Mouse (Mus musculus) C2C12 (cell line): ENCODE measurements around the gene Hp1bp3. TPM values are rescaled to one million over a fixed set of nuclear protein-coding genes. Genes with fewer than 3 reads are reported as not detected.

Source experiments
- H3K27me3 ChIP-seq: one replicate; pipeline ENCODE4 v1.6.1; 2011; ENCODE audit not compliant: control insufficient read depth, insufficient read depth, insufficient read length
- H3K36me3 ChIP-seq: one replicate; pipeline ENCODE4 v1.6.1; 2011; ENCODE audit not compliant: control insufficient read depth, insufficient read depth
- H3K4me3 ChIP-seq: one replicate; pipeline ENCODE4 v1.5.1; 2011; ENCODE audit warnings: mild to moderate bottlenecking, control low read depth; ENCODE audit not compliant: poor library complexity, insufficient read depth, severe bottlenecking
- H3K79me2 ChIP-seq: one replicate; pipeline ENCODE4 v1.6.1; 2011; ENCODE audit not compliant: control insufficient read depth, insufficient read depth
- H3K79me3 ChIP-seq: one replicate; pipeline ENCODE4 v1.6.1; 2011; ENCODE audit warnings: low read depth, control low read depth
- H3ac ChIP-seq: one replicate; pipeline ENCODE3; 2011; ENCODE audit warnings: low read depth; ENCODE audit not compliant: control insufficient read depth, insufficient read length
- CEBPB ChIP-seq: IDR thresholded peaks from one replicate; pipeline ENCODE4 v1.6.1; 2011; ENCODE audit warnings: low read depth, mild to moderate bottlenecking, control low read depth, moderate library complexity
- CTCF ChIP-seq: IDR thresholded peaks from one replicate; pipeline ENCODE4 v1.5.1; 2011; ENCODE audit not compliant: control insufficient read depth, insufficient read depth, insufficient read length
- FOSL1 ChIP-seq: IDR thresholded peaks from one replicate; pipeline ENCODE4 v1.8.0; 2011; ENCODE audit warnings: mild to moderate bottlenecking, low read length; ENCODE audit not compliant: poor library complexity, insufficient read depth, severe bottlenecking
- MAX ChIP-seq: IDR thresholded peaks from one replicate; pipeline ENCODE4 v1.6.1; 2011; ENCODE audit warnings: mild to moderate bottlenecking, control low read depth
- MYOD1 ChIP-seq: IDR thresholded peaks from one replicate; pipeline ENCODE4 v1.6.1; 2011; ENCODE audit warnings: low read depth; ENCODE audit not compliant: control insufficient read depth, insufficient read length
- MYOG ChIP-seq: IDR thresholded peaks from one replicate; pipeline ENCODE4 v1.6.1; 2011; ENCODE audit not compliant: control insufficient read depth, insufficient read length; ENCODE audit errors: extremely low read depth
- USF1 ChIP-seq: IDR thresholded peaks from one replicate; pipeline ENCODE4 v1.6.1; 2011; ENCODE audit warnings: low read depth, mild to moderate bottlenecking, control low read depth, moderate library complexity
- polyA plus RNA-seq: library from polyadenylated mRNA; unstranded; fragments of >200 nt; fragmentation: generic; extraction: Trizol; gene quantifications from one replicate; pipeline ENCODE4 v1.2.1, GENCODE M21; 2012; ENCODE audit warnings: missing spikeins

The Hp1bp3 gene
- polyA plus RNA-seq, 1 experiment: 54.3 TPM

DNA sequence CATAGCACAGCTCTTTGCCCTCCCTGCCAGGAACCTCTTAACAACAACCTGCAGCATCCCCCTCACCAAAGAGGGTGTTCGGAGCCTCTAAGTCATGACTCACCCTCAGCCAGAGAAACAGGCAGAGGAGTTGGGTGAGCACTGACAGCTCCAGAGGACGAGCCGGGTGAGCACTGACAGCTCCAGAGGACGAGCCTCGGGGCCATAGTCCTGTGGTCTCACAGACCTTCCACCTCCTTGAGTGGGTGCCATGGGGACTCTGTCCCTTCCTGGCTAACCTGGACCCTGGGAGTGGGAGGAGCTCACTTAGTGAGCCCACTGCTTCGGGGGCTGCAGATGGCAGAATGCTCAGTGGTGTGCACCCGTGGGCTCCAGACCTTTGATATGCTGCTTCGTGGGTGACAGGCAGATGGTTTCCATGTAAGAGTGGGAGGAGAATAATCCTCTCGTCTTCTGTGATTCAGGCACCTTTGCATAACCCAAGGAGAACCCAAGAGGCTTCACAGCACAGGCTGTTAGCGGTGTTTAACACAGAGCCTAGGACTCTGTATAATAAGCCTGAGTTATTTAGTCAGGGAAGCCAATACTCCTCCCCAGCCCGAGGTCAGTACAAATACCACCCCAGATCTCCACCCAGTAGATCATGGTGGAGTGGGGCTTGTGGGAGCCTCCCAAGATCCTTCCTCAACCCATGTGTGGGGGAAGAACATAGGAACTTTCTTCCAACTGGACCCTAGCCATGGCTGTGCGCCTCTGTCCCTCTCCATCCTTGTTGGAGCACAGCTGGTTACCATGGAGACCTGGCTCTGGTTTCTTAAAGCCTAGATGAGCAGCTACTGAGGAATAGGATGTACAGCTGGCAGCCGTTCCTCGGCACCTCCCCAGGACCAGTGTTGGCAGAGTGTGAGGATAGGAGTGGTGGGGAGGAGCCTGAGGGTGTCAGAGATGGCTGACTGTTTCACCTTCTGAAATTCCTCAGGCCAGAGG, 56.2 kb downstream of the Hp1bp3 start:
- H3K79me3 ChIP-seq: no peaks in the 10 kb centered on the region
- H3K4me3 ChIP-seq: no peak overlapping the region
- H3K36me3 ChIP-seq: no peaks in the 10 kb centered on the region
- peaks cover 19% of the 10 kb centered on the region for H3K27me3 ChIP-seq
- H3ac ChIP-seq: no peak overlapping the region
- no peak for TF ChIP-seq FOSL1
- no peak for TF ChIP-seq MYOG
- no peaks in the 10 kb centered on the region for H3K79me2 ChIP-seq

DNA sequence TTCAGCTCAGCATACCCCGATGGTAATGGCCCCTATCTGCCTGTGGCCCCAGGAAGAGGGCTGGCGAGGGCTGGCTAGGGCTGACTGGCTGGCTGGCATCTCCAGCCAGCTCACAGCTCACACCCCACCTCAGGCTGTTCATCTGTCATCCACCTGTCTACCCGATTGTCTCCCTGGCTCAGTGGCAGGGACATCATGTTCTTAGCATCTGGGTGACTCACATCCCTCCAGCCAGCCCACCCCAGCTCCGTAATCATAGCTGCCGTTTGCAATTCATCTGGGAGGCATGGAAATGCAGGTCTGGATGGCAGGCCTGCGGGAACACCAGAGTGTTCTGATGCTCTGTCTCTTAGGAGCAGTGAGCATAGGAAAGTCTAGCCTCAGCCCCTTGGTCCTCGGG, 62.2 kb downstream of the Hp1bp3 start:
- no peak overlapping the region for H3K4me3 ChIP-seq
- peaks cover 25% of the 10 kb centered on the region for H3K27me3 ChIP-seq
- no peaks in the 10 kb centered on the region for H3K79me3 ChIP-seq
- H3ac ChIP-seq: no peak overlapping the region
- H3K36me3 ChIP-seq: no peaks in the 10 kb centered on the region
- no peaks in the 10 kb centered on the region for H3K79me2 ChIP-seq
- no peak for TF ChIP-seq USF1
- no peak for TF ChIP-seq MYOD1

DNA sequence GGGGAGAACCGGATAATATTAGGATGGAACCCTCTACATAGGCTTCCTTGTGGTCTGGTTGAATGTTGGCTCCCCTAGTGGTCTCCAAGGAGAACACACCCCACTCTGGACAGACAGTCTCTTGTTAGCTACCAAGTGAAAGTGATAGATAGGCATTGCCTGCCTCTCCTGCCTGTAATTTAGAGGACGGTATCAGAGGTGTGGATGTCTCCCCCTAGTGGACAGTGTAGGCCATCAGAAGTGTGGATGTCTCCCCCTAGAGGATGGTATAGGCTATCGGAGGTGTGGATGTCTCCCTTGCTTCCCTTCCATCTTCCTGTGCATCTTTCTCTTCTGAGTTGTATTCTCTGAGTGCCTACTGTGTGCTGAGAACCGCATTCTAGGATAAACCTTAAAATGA, 66.7 kb downstream of the Hp1bp3 start:
- H3K79me3 ChIP-seq: no peaks in the 10 kb centered on the region
- peaks cover 20% of the 10 kb centered on the region for H3K27me3 ChIP-seq
- TF ChIP-seq USF1 (no peak), CTCF (peak; percentile 97)
- H3K79me2 ChIP-seq: no peaks in the 10 kb centered on the region
- no peak overlapping the region for H3ac ChIP-seq
- H3K36me3 ChIP-seq: no peaks in the 10 kb centered on the region
- no peak overlapping the region for H3K4me3 ChIP-seq

DNA sequence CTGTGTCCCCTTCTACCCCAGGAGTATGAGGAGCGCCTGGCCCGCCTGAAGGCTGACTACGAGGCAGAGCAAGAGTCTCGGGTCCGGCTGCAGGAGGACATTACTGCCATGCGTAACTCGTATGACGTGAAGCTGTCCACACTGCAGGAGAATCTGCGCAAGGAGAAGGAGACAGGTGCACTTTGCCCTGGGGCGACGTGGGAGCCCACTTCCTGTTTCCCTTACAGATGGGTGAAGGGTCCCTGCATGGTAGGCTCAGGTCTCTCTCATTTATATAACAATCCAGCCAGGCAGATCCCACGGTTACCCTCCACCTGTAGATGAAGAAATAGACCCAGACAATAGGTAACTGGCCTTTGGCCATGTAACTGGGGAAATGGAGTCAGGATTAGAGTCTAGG, 70.3 kb downstream of the Hp1bp3 start:
- Histone ChIP-seq H3K27me3 (peaks cover 52% of the 10 kb centered on the region), H3ac (no peak overlapping the region), H3K79me2 (no peaks in the 10 kb centered on the region), H3K79me3 (no peaks in the 10 kb centered on the region), H3K4me3 (no peak overlapping the region), H3K36me3 (no peaks in the 10 kb centered on the region)
- TF ChIP-seq MYOD1 (no peak), MYOG (no peak), CEBPB (no peak), FOSL1 (no peak)

DNA sequence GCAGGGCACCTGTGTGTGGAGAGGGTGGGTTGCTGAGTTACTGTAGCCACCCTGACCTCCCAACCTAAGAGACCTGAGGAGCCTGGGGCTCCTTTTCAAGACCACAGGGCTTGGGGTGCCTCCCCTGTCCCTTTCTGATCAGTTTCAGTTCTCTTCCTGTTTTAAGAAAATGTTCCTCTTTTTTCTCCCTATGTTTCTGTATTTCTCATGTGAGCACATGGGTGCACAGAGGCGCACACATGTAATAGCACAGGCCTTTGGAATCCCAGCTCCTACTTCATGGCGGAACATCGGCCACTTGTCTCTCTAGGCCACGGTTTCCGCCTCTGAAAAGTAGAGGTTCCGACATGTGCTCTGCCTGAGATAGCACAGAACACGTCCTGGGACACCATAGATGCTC, 72.6 kb downstream of the Hp1bp3 start:
- no peaks in the 10 kb centered on the region for H3K79me3 ChIP-seq
- H3K27me3 ChIP-seq: peaks cover 60% of the 10 kb centered on the region
- no peak for TF ChIP-seq MYOD1
- TF ChIP-seq MYOG: no peak
- no peak for TF ChIP-seq CTCF
- TF ChIP-seq CEBPB: no peak
- TF ChIP-seq FOSL1: no peak
- no peak for TF ChIP-seq MAX
- TF ChIP-seq USF1: no peak
- H3K79me2 ChIP-seq: no peaks in the 10 kb centered on the region
- H3ac ChIP-seq: no peak overlapping the region
- no peak overlapping the region for H3K4me3 ChIP-seq
- H3K36me3 ChIP-seq: no peaks in the 10 kb centered on the region

DNA sequence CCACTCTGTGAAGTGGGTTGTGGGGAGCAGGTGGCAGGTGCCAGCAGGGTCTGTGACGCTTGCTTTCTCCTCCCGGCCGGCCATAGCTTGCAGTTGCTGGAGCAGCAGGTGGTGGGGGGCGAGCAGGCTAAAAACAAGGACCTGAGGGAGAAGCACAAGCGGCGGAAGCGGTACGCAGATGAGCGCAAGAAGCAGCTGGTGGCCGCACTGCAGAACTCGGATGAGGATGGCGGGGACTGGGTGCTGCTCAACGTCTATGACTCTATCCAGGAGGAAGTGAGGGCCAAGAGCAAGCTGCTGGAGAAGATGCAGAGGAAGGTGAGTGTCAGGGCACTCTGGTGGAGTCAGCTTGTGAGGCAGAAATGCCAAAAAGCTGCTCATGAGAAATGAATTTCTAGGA, 75.9 kb downstream of the Hp1bp3 start:
- no peaks in the 10 kb centered on the region for H3K79me2 ChIP-seq
- no peak for TF ChIP-seq CTCF
- TF ChIP-seq CEBPB: no peak
- no peak for TF ChIP-seq MYOG
- no peak for TF ChIP-seq USF1
- no peak for TF ChIP-seq MYOD1
- no peak for TF ChIP-seq MAX
- no peak for TF ChIP-seq FOSL1
- no peak overlapping the region for H3ac ChIP-seq

More for the DNA sequence above, 75.9 kb downstream of the Hp1bp3 start:
- H3K27me3 ChIP-seq: peaks cover 63% of the 10 kb centered on the region
- no peaks in the 10 kb centered on the region for H3K36me3 ChIP-seq
- no peaks in the 10 kb centered on the region for H3K79me3 ChIP-seq
- H3K4me3 ChIP-seq: no peak overlapping the region
